Mouse (Mus musculus): ENCODE measurements around the gene Phb2. TPM values are rescaled to one million over a fixed set of nuclear protein-coding genes. Genes with fewer than 3 reads are reported as not detected.

Gene Phb2
- polyA plus RNA-seq, 1 experiment from 2014 or later: 503 TPM

DNA sequence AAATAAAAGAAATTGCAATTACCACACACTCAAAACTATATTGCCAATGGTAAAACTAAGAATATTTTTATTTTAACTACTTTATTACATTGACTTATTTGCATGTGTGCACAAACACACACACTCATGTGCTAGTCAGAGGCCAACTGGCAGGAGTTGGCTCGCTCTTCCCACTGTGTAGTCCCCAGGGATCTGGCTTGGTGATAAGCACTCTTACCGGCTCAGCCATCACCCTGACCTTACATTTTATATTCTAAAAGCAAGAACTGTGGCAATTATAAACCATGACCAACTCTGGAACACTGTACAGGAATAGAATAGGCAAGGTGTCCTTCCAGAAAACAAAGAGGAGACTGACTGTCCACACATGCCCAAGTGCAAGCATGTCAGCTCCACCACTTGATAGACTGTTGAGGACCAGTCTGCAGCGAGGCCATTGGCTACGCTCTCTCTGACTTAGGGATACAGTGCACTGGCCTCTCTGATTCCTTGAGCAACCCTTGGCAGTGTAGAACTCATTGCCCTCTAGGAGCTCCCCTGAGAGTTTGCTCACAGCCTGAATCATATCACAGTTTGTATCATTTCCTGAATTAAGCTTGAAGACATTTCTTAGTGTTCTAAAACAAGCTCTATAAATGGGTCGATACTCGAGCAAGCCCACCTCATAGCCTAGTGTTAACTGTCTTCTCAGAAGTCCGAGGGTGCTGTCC, 15.5 kb upstream of the Phb2 start:
- no peak for ATAC-seq
- no peaks in the 10 kb centered on the region for H3K9me3 ChIP-seq
- no peak overlapping the region for H3K27ac ChIP-seq

DNA sequence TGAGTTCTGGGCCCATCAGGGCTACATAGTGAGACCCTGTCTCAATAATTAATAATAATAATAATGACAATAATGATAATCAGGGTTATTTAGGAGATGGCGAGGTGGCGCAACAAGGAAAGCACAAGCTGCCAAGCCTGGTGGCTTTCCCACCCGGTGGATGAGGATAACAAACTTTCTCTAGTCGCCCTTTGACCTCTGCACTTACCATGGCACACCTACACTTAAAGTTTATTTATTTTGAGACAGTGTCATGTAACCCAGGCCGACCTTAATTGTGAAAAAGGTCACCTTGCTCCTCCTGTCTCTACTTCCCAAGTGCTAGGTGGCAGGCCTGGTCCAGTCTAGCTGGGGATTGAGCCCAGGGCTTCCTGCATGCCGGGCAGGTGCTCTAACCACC, 13.4 kb upstream of the Phb2 start:
- WGBS: 73% methylated on average over 6 of the region's 6 CpGs
- ATAC-seq: no peak
- H3K36me3 ChIP-seq: peaks cover 32% of the 10 kb centered on the region
- H3K9me3 ChIP-seq: no peaks in the 10 kb centered on the region
- no peaks in the 10 kb centered on the region for H3K27me3 ChIP-seq (replicated peaks)
- H3K4me1 ChIP-seq (replicated peaks): peaks cover 12% of the 10 kb centered on the region
- no peak overlapping the region for H3K4me3 ChIP-seq (replicated peaks)
- H3K9ac ChIP-seq: no peak overlapping the region
- H3K27ac ChIP-seq: no peak overlapping the region
- H3K4me2 ChIP-seq (replicated peaks): no peak overlapping the region

More for the DNA sequence above, 15.5 kb upstream of the Phb2 start:
- Histone ChIP-seq H3K4me1 (replicated peaks) (peaks cover 20% of the 10 kb centered on the region), H3K9ac (no peak overlapping the region), H3K4me2 (replicated peaks) (no peak overlapping the region), H3K27me3 (replicated peaks) (no peaks in the 10 kb centered on the region), H3K36me3 (peaks cover 16% of the 10 kb centered on the region), H3K4me3 (replicated peaks) (no peak overlapping the region)
- 89% methylated on average over 7 of the region's 7 CpGs for WGBS

DNA sequence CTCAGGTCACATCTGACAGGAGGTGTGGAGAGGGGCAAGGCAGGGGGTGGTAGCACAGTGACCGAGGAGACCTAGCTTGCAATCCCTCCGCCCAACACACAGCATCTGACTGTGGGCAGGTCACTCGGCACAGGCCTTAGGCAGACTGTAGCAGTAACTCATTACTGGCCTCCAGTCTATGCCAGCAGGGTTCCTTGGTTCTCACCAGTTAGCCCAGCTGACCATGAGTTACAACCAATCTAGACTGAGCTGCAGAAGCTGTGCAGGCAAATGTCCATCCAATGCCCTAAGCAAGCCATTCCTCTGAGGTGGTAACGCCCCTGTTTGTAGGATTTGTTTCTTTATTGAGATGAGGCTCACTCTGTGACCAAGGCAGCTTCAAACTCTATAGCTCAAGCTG, 12.8 kb upstream of the Phb2 start:
- WGBS: 81% methylated on average over 4 of the region's 4 CpGs
- no peak overlapping the region for H3K4me3 ChIP-seq (replicated peaks)
- peaks cover 37% of the 10 kb centered on the region for H3K36me3 ChIP-seq
- no peak overlapping the region for H3K4me2 ChIP-seq (replicated peaks)
- H3K27ac ChIP-seq: no peak overlapping the region
- no peak for ATAC-seq
- no peaks in the 10 kb centered on the region for H3K9me3 ChIP-seq
- H3K9ac ChIP-seq: no peak overlapping the region
- H3K27me3 ChIP-seq (replicated peaks): no peaks in the 10 kb centered on the region
- peaks cover 6% of the 10 kb centered on the region for H3K4me1 ChIP-seq (replicated peaks)

DNA sequence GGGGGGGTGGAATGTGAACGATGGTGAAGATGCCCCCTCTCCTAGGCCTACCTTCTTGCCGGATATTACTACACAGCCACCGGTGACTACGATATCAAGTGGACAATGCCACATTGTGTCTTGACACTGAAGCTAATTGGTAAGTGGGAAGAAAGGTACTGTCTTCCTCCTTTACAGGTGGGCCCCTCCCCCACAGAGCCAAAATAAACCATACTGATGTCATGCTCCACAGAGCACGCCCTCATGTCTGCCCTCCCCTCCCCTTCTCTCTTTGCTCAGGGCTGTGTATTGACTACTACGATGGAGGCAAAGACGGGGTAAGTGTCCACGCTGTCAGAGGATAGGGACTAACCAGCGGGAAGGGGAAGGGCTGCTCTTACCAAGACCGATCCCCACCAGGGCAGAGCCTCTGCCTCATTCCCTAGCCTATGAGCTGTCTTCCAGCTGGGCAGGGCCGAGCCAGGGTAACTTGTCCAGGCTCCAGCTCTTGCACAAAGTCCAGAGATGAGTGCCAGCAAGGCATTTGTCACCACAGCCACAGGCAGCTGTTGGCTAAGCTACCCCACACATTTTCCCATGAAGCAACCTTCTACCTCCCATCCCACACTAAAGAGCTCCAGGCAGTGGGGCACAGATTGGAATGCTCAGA, 12.1 kb upstream of the Phb2 start:
- WGBS: 77% methylated on average over 11 of the region's 11 CpGs
- Histone ChIP-seq H3K4me2 (replicated peaks) (no peak overlapping the region), H3K27me3 (replicated peaks) (no peaks in the 10 kb centered on the region), H3K4me3 (replicated peaks) (no peak overlapping the region), H3K4me1 (replicated peaks) (0 out of 2 replicates have a peak, but pooled peaks cover 3% of the 10 kb centered on the region), H3K36me3 (peaks cover 44% of the 10 kb centered on the region), H3K9ac (no peak overlapping the region), H3K27ac (no peak overlapping the region), H3K9me3 (no peaks in the 10 kb centered on the region)
- ATAC-seq: peak; percentile 27; the same call in 1 of the 2 replicates

DNA sequence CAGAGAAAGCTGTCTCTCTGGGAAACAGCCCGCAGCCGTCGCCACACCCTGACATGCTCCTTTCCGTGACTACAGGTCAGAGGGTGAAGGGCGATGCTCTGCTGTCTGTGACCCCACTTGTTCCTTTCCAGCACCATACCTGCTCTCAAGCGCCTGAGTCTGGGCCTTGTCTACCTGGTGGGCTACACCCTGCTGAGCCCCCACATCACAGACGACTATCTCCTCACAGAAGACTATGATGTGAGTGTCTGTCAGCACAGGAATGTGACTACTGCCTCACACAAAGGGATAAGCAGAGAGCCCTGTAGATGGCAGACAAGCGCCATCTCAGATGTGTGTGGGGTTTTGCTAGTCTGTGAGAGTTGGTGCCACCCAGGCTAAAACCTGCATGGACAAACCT, 10.8 kb upstream of the Phb2 start:
- WGBS: 74% methylated on average over 8 of the region's 8 CpGs
- Histone ChIP-seq H3K9me3 (no peaks in the 10 kb centered on the region), H3K27me3 (replicated peaks) (no peaks in the 10 kb centered on the region), H3K4me3 (replicated peaks) (no peak overlapping the region), H3K27ac (no peak overlapping the region), H3K9ac (no peak overlapping the region), H3K36me3 (peaks cover 49% of the 10 kb centered on the region), H3K4me1 (replicated peaks) (0 out of 2 replicates have a peak, but pooled peaks cover 3% of the 10 kb centered on the region), H3K4me2 (replicated peaks) (no peak overlapping the region)
- ATAC-seq: peak; percentile 15; the same call in 1 of the 2 replicates

DNA sequence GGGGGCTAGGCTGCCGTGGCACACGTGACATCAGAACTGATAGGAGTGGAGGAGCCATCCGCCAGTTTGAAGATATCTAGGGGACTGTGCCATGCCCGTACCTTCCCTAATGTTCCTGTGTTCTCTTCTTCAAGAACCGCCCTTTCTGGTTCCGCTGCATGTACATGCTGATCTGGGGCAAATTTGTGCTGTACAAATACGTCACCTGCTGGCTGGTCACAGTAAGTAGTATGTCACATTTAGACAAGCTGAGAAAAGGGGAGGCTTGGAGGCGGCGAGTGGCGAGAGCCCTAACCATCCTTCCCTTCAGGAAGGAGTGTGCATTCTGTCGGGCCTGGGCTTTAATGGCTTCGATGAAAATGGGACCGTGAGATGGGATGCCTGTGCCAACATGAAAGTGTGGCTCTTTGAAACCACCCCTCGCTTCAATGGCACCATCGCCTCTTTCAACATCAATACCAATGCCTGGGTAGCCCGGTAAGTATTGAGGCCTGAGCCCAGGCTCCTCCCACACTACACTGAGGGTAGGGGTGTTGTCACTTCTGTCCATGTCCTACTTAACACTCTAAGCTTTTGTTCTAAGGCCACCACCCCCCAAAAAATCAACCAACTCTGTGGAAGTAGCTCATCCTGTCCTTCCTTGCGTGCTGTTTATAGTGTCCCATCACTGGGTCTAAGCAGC, 9.9 kb upstream of the Phb2 start:
- Histone ChIP-seq H3K27me3 (replicated peaks) (no peaks in the 10 kb centered on the region), H3K4me3 (replicated peaks) (no peak overlapping the region), H3K9ac (no peak overlapping the region), H3K4me1 (replicated peaks) (0 out of 2 replicates have a peak, but pooled peaks cover 3% of the 10 kb centered on the region), H3K9me3 (no peaks in the 10 kb centered on the region), H3K36me3 (peaks cover 49% of the 10 kb centered on the region), H3K27ac (0 out of 2 replicates have a peak overlapping the region, but pooled peaks have one; percentile 3), H3K4me2 (replicated peaks) (no peak overlapping the region)
- ATAC-seq: peak; percentile 16
- 90% methylated on average over 17 of the region's 17 CpGs for WGBS

DNA sequence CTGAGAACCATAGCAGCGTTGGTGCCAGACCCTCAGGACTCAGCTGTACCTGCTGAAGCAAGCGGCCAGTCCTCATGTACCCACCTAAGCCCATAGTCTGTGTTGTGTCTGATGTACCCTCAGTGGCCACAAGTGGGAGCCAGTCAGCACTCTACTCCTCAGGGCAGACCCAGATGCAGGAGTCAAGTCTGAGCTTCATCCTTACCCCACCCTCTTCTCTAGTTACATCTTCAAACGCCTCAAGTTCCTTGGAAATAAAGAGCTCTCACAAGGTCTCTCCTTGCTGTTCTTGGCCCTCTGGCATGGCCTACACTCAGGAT, 9.4 kb upstream of the Phb2 start:
- 46% methylated on average over 3 of the region's 3 CpGs for WGBS
- H3K4me2 ChIP-seq (replicated peaks): no peak overlapping the region
- peak; percentile 66 for ATAC-seq
- H3K36me3 ChIP-seq: peaks cover 49% of the 10 kb centered on the region
- H3K4me1 ChIP-seq (replicated peaks): 0 out of 2 replicates have a peak, but pooled peaks cover 3% of the 10 kb centered on the region
- H3K9ac ChIP-seq: no peak overlapping the region
- H3K27ac ChIP-seq: no peak overlapping the region
- H3K27me3 ChIP-seq (replicated peaks): no peaks in the 10 kb centered on the region
- H3K4me3 ChIP-seq (replicated peaks): no peak overlapping the region
- H3K9me3 ChIP-seq: no peaks in the 10 kb centered on the region

DNA sequence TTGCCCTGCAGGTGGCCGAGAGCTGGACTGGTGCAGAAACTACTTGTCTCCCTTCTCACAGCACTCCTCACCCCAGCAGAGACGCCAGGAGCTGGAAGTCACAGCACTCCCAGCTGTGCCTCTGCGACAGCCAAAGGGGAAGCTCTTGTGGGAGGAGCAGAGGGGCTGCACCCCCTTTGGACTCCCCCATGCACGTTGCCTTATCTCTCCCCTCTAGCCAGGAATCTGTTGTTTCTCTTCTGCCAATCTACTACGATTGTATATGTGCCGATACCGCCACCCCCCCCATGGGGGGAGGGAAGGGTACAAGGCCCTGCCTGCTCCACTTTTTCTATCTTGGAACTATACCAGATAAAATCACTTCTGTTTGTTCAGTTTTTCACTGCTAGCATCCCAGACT, 8.3 kb upstream of the Phb2 start:
- ATAC-seq: no peak

DNA sequence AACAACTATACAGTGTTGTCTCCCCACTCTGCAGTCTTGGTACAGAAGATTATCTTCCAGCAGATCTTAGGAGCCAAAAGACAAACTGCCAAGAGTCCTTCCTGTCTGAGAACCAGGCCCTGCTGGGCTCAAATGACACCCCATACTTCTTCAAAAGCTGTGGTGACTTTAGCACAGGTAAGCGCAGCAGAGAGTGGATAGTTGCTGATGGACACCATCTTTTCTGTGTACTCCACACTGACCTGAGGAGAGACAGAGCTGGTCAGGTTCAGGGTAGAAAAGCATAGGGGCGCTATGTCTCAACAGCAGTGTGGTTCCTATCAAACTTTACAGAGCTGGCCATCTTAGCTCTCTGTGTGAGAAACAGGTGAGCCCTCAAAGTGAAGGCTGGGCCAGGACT, 7.7 kb upstream of the Phb2 start:
- 97% methylated on average over 2 of the region's 2 CpGs for WGBS
- Histone ChIP-seq H3K4me3 (replicated peaks) (no peak overlapping the region), H3K36me3 (peaks cover 44% of the 10 kb centered on the region), H3K9me3 (no peaks in the 10 kb centered on the region), H3K4me2 (replicated peaks) (no peak overlapping the region), H3K27ac (no peak overlapping the region), H3K4me1 (replicated peaks) (0 out of 2 replicates have a peak, but pooled peaks cover 7% of the 10 kb centered on the region), H3K9ac (no peak overlapping the region), H3K27me3 (replicated peaks) (no peaks in the 10 kb centered on the region)
- no peak for ATAC-seq

More for the DNA sequence above, 8.3 kb upstream of the Phb2 start:
- WGBS: 58% methylated on average over 7 of the region's 7 CpGs
- Histone ChIP-seq H3K36me3 (peaks cover 49% of the 10 kb centered on the region), H3K4me2 (replicated peaks) (no peak overlapping the region), H3K27ac (no peak overlapping the region), H3K4me1 (replicated peaks) (0 out of 2 replicates have a peak, but pooled peaks cover 6% of the 10 kb centered on the region), H3K4me3 (replicated peaks) (no peak overlapping the region), H3K9ac (no peak overlapping the region), H3K9me3 (no peaks in the 10 kb centered on the region), H3K27me3 (replicated peaks) (no peaks in the 10 kb centered on the region)

DNA sequence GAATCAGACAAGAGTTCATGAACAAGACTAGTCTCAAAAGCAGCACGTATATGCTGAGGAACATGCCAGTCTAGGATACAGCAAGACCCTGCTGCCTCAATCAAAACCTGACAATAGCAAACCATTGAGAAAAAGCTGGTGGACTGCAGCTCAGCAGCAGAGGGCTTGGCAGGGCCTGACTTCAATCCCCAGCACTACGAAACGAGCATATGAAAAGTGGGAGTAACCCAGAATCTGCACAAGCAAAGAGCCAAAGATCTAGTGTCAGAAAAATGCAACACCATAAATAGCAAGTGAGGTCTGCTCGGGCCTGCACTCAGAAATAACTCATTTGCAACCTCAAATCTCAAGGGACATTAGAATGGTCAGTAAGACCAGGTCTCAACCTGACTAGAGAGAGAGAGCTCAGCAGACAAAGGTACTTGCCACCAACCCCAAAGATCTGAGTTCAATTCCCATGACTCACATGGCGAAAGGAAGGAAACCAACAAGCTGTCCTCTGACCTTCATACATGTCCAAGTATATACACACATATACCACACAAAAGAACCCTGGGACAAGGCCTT, 6.0 kb upstream of the Phb2 start:
- no peak for ATAC-seq
- Histone ChIP-seq H3K4me3 (replicated peaks) (no peak overlapping the region), H3K9ac (no peak overlapping the region), H3K9me3 (no peaks in the 10 kb centered on the region), H3K4me2 (replicated peaks) (no peak overlapping the region), H3K36me3 (peaks cover 36% of the 10 kb centered on the region), H3K4me1 (replicated peaks) (peaks cover 14% of the 10 kb centered on the region; the same call in 1 of the 2 replicates), H3K27ac (no peak overlapping the region), H3K27me3 (replicated peaks) (no peaks in the 10 kb centered on the region)
- WGBS: 79% methylated on average over 5 of the region's 5 CpGs

DNA sequence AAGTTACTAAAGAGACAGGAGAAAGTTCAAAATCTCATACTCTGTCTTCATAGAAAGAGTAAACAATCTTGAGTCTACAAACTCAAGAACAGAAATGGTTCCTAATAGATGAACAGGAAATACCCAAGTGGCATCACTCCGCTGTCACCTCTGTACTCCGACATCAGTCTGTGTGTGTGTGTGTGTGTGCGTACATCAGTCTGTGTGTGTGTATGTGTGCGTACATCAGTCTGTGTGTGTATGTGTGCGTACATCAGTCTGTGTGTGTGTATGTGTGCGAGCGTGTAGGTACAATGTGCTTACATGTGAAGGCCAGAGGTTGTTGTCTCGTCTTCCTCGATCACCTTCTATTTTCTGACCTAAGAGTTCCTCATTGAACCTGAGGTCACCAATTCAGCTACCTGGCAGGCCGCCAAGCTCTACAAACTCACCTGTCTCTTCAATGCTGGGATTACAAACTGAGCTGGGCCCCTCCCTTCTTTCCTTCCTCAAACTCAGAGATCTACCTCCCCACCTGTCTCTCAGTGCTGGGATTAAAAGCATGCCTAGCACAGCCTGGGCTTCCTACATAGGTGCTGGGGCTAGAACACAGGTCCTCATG, 3.7 kb upstream of the Phb2 start:
- ATAC-seq: no peak
- H3K27me3 ChIP-seq (replicated peaks): no peaks in the 10 kb centered on the region
- H3K4me3 ChIP-seq (replicated peaks): no peak overlapping the region
- H3K4me1 ChIP-seq (replicated peaks): peaks cover 19% of the 10 kb centered on the region
- peaks cover 21% of the 10 kb centered on the region for H3K36me3 ChIP-seq
- no peaks in the 10 kb centered on the region for H3K9me3 ChIP-seq
- no peak overlapping the region for H3K9ac ChIP-seq
- no peak overlapping the region for H3K27ac ChIP-seq
- WGBS: 83% methylated on average over 10 of the region's 10 CpGs
- H3K4me2 ChIP-seq (replicated peaks): no peak overlapping the region

DNA sequence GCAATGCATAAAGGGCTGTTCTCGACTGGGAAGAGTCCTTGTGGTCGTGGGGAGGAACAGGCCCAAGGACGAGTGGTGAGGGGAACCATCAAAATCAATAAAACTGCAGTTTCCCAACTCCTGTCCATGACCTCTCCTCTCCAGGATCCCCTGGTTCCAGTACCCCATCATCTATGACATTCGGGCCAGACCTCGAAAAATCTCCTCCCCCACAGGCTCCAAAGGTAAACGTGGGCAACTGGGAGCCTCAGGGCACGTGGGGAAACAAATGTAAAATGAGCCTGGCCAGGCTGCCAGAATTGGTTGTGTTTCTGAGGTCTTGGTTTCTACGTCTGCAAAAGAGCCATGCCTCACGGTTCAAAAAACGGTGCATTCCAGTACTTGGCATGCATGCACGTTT, 782 bp downstream of the Phb2 start:
- Histone ChIP-seq H3K36me3 (peaks cover 21% of the 10 kb centered on the region), H3K27me3 (replicated peaks) (no peaks in the 10 kb centered on the region), H3K4me2 (replicated peaks) (peak overlapping the region; percentile 86), H3K27ac (peak overlapping the region; percentile 86), H3K9me3 (no peaks in the 10 kb centered on the region), H3K9ac (peak overlapping the region; percentile 95), H3K4me3 (replicated peaks) (peak overlapping the region; percentile 96), H3K4me1 (replicated peaks) (peaks cover 32% of the 10 kb centered on the region)
- WGBS: 7% methylated on average over 11 of the region's 11 CpGs
- ATAC-seq: no peak

Measured in intestine, embryonic 15.5 days (tissue).